Mouse (Mus musculus) heart, adult 2 months (tissue): ENCODE results near the gene Nipsnap1. TPM values are rescaled to one million over a fixed set of nuclear protein-coding genes. Genes with fewer than 3 reads are reported as not detected.

ENCODE experiments used
- DNase-seq, 2 experiments: peaks; one replicate each; pipeline ENCODE4 v3.0.0; 2021
- H3K27ac ChIP-seq: fragments of 200-600 bp; 2 replicates; pipeline ENCODE4 v1.8.1; 2022
- H3K27me3 ChIP-seq: fragments of 200-500 bp; 2 replicates; pipeline ENCODE4 v1.6.1; 2012; ENCODE audit warnings: mild to moderate bottlenecking, low read length, inconsistent platforms, mixed read lengths; ENCODE audit not compliant: control insufficient read depth, insufficient read depth
- H3K36me3 ChIP-seq: fragments of 200-500 bp; 2 replicates; pipeline ENCODE4 v1.6.1; 2012; ENCODE audit warnings: low read length, inconsistent platforms; ENCODE audit not compliant: control insufficient read depth, insufficient read depth
- H3K4me1 ChIP-seq: fragments of 200-500 bp; 2 replicates; pipeline ENCODE4 v1.6.1; 2011; ENCODE audit warnings: low read length; ENCODE audit not compliant: control insufficient read depth, insufficient read depth
- H3K4me3 ChIP-seq: fragments of 200-600 bp; 2 replicates; pipeline ENCODE4 v1.8.1; 2022
- H3K79me2 ChIP-seq: fragments of 200-500 bp; replicated peaks from 2 replicates; pipeline ENCODE4 v1.6.1; 2012; ENCODE audit warnings: mild to moderate bottlenecking, inconsistent platforms, low read length, moderate library complexity, mixed read lengths; ENCODE audit not compliant: control insufficient read depth, insufficient read depth
- H3K9ac ChIP-seq: fragments of 200-500 bp; 2 replicates; pipeline ENCODE4 v1.6.1; 2012; ENCODE audit warnings: low read depth, mild to moderate bottlenecking, control low read depth, inconsistent platforms, low read length, mixed read lengths
- CTCF ChIP-seq: fragments of 200-600 bp; IDR thresholded peaks from 2 replicates; pipeline ENCODE4 v1.8.1; 2022; ENCODE audit warnings: antibody characterized with exemption, mild to moderate bottlenecking, moderate library complexity
- EP300 ChIP-seq: fragments of 200-500 bp; IDR thresholded peaks from 2 replicates; pipeline ENCODE4 v1.6.1; 2011; ENCODE audit warnings: low read depth, low read length, control low read depth; ENCODE audit not compliant: insufficient read depth
- POLR2A ChIP-seq: fragments of 200-500 bp; IDR thresholded peaks from 2 replicates; pipeline ENCODE4 v1.6.1; 2011; ENCODE audit warnings: mild to moderate bottlenecking, low read depth, low read length, control low read depth; ENCODE audit not compliant: insufficient read depth
- WGBS: fragments of 180-500 bp; shearing (Covaris S2); methylation state at CpG from one replicate; pipeline ENCODE4 v1.1.7; 2018; 5-methylcytosine and 5-hydroxymethylcytosine counted together
- intact Hi-C: fragments of 180-260 bp; cut with DNase I; formaldehyde crosslinking; loops from one replicate; pipeline ENCODE4 v1.15.1; 2025
- polyA plus RNA-seq: library from polyadenylated mRNA; depleted of rRNA; stranded (reverse); fragments of >200 nt; gene quantifications from 2 replicates; pipeline ENCODE4 v1.2.3, GENCODE M21; 2012
- total RNA-seq, 2 experiments: library from RNA; stranded (reverse); gene quantifications; 2 replicates each; pipeline ENCODE4 v1.2.3; 2021

The Nipsnap1 gene
- total and polyA plus RNA-seq, 3 experiments, result 0.50 to 1.6 (median 0.75) TPM

DNA sequence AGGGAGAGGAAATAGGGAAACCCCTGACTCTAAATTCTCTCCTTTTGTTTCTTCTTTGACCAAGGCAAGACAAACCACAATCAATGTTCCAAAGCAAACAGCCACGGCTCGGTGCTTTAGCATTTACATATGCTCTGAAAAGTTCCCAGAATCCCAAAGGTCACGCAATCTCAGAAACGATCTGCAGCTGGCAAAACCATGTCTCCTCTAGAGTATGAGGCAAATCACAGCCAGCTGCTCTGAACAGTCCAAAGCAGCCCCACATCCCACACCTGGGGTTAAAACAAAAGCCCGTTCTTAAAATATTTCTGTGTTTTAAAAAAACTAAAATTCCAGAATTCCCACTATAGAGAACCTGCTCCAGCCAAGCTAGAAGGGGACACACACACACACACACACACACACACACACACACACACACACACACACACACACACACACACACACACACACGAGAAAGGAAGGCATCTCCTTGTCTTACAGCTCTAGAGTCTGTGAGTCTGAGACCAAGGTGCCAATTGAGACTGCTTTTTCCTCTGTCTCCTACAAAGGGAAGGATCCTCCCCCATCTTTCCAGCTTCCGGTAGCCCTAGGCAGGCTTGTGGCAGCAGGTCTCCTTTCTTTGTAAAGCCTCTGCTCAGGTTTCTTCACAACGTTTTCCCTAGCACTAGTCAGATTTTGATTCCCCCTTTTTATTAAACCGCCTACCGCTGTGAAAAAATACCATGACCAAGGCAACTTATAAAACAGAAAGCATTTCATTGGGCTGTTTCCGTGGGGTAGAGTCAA lies 11.7 kb upstream of the Nipsnap1 start:
- no peak overlapping the region for H3K4me3 ChIP-seq
- 48% methylated on average over 11 of the region's 11 CpGs for WGBS
- no peak for DNase-seq
- no peaks in the 10 kb centered on the region for H3K36me3 ChIP-seq
- H3K79me2 ChIP-seq, result no peaks in the 10 kb centered on the region
- intact Hi-C loops, result no loop called here
- no peak overlapping the region for H3K27ac ChIP-seq
- H3K27me3 ChIP-seq, result no peaks in the 10 kb centered on the region; the same call in 1 of the 2 replicates
- no peaks in the 10 kb centered on the region for H3K4me1 ChIP-seq
- no peak for TF ChIP-seq CTCF
- H3K9ac ChIP-seq, result no peak overlapping the region

- DNase-seq, result no peak
- Histone ChIP-seq H3K9ac (no peak overlapping the region), H3K4me3 (no peak overlapping the region), H3K27ac (no peak overlapping the region), H3K79me2 (no peaks in the 10 kb centered on the region), H3K27me3 (no peaks in the 10 kb centered on the region; the same call in 1 of the 2 replicates), H3K4me1 (no peaks in the 10 kb centered on the region), H3K36me3 (no peaks in the 10 kb centered on the region)
- TF ChIP-seq CTCF (no peak), EP300 (no peak), POLR2A (no peak)
- 87% methylated on average over 1 of the region's 1 CpGs for WGBS
- intact Hi-C loops, result no loop called here
Observed at GRCm38 (mm10) chr11:4862730-4863129, 11.0 kb upstream of the Nipsnap1 start.

GRCm38 (mm10) chr11:4865645-4866251 lies 8.0 kb upstream of the Nipsnap1 start:
- Histone ChIP-seq H3K27ac (no peak overlapping the region), H3K79me2 (no peaks in the 10 kb centered on the region), H3K4me1 (no peaks in the 10 kb centered on the region), H3K36me3 (no peaks in the 10 kb centered on the region), H3K9ac (no peak overlapping the region), H3K27me3 (no peaks in the 10 kb centered on the region), H3K4me3 (no peak overlapping the region)
- peak; percentile 35 to 49 for DNase-seq
- intact Hi-C loops, result loop anchor here (1.0 kb wide), 1 partner anchor 22 kb away; no protein-coding TSS in a partner anchor
- TF ChIP-seq POLR2A (no peak), CTCF (peak; percentile 94), EP300 (no peak)
- 32% methylated on average over 10 of the region's 10 CpGs for whole genome bisulfite sequencing

GRCm38 (mm10) chr11:4874551-4874950 lies 800 bp downstream of the Nipsnap1 start:
- peaks cover 3% of the 10 kb centered on the region; the same call in 1 of the 2 replicates for H3K27me3 ChIP-seq
- 10% methylated on average over 10 of the region's 10 CpGs for WGBS
- no peak overlapping the region for H3K27ac ChIP-seq
- peaks cover 2% of the 10 kb centered on the region; the same call in 1 of the 2 replicates for H3K4me1 ChIP-seq
- intact Hi-C loops, result no loop called here
- TF ChIP-seq EP300 (no peak), POLR2A (no peak), CTCF (no peak)
- no peak for DNase-seq
- no peaks in the 10 kb centered on the region for H3K79me2 ChIP-seq
- H3K4me3 ChIP-seq, result no peak overlapping the region
- H3K9ac ChIP-seq, result no peak overlapping the region
- H3K36me3 ChIP-seq, result no peaks in the 10 kb centered on the region

DNA sequence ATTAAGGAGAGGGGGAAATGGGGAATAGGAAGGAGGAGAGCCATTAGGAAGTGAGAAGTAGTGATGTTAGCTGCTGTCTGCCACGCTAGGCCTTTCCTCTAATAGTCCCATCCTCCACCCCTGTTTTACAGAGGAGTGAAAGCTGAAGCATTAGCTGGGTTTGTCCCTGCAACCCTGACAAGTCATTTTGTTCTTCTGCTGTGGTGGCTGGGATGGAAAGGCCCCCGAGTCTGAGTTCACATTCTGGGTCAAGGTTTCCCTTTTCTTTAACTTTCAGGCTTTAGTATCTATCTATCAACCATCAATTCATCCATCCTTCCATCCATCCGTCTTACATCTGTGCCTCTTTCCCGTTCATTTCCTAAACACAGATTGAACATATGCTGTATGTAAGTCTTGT lies 7.3 kb downstream of the Nipsnap1 start:
- DNase-seq, result no peak
- H3K9ac ChIP-seq, result no peak overlapping the region
- no peaks in the 10 kb centered on the region for H3K36me3 ChIP-seq
- H3K27me3 ChIP-seq, result no peaks in the 10 kb centered on the region
- intact Hi-C loops, result no loop called here
- H3K4me3 ChIP-seq, result no peak overlapping the region
- H3K27ac ChIP-seq, result no peak overlapping the region
- no peaks in the 10 kb centered on the region for H3K79me2 ChIP-seq
- H3K4me1 ChIP-seq, result no peaks in the 10 kb centered on the region
- 78% methylated on average over 4 of the region's 4 CpGs for WGBS
- TF ChIP-seq CTCF (no peak), POLR2A (no peak), EP300 (no peak)

GRCm38 (mm10) chr11:4882892-4883627 lies 9.3 kb downstream of the Nipsnap1 start:
- Histone ChIP-seq H3K4me1 (no peaks in the 10 kb centered on the region), H3K79me2 (no peaks in the 10 kb centered on the region), H3K9ac (no peak overlapping the region), H3K27me3 (no peaks in the 10 kb centered on the region), H3K4me3 (no peak overlapping the region), H3K36me3 (no peaks in the 10 kb centered on the region), H3K27ac (no peak overlapping the region)
- peak in 1 of 2 experiments; percentile 11 for DNase-seq
- TF ChIP-seq EP300, result no peak
- TF ChIP-seq POLR2A, result no peak
- TF ChIP-seq CTCF, result peak; percentile 44
- intact Hi-C loops, result no loop called here
- 38% methylated on average over 14 of the region's 14 CpGs for WGBS
